Mouse (Mus musculus) midbrain, postnatal 0 days (tissue): ENCODE measurements at regions not wholly inside any gene's neighbourhood (a gene's known extent, or its start where the extent isn't known, plus 50 kb on each side); places are given as distances from the start of the nearest gene placed in this dataset.

ENCODE experiments used
- ATAC-seq: fragments of 200-750 bp; cut with Nextera tagmentation; 2 replicates; pipeline ENCODE4 v1.8.0; 2017; ENCODE audit warnings: moderate number of reproducible peaks, mild to moderate bottlenecking, moderate TSS enrichment, moderate library complexity; ENCODE audit not compliant: low FRiP score
- DNase-seq: peaks from one replicate; pipeline ENCODE4 v3.0.0-alpha.2; 2015; ENCODE audit warnings: low spot score
- H3K27ac ChIP-seq: fragments of 300-500 bp; sonication (generic); 2 replicates; pipeline ENCODE4 v1.5.1; 2014; ENCODE audit warnings: low read depth, mild to moderate bottlenecking, low read length, mixed read lengths
- H3K27me3 ChIP-seq: fragments of 300-500 bp; sonication (generic); 2 replicates; pipeline ENCODE4 v1.6.1; 2014; ENCODE audit warnings: low read length, control low read depth, mixed read lengths; ENCODE audit not compliant: insufficient read depth
- H3K36me3 ChIP-seq: fragments of 300-500 bp; sonication (generic); 2 replicates; pipeline ENCODE4 v1.6.1; 2014; ENCODE audit warnings: low read length, control low read depth, mixed read lengths; ENCODE audit not compliant: insufficient read depth
- H3K4me1 ChIP-seq: fragments of 300-500 bp; sonication (generic); 2 replicates; pipeline ENCODE4 v1.6.1; 2014; ENCODE audit warnings: mild to moderate bottlenecking, control low read depth, antibody characterized with exemption, low read length, mixed read lengths; ENCODE audit not compliant: insufficient read depth
- H3K4me2 ChIP-seq: fragments of 300-500 bp; sonication (generic); 2 replicates; pipeline ENCODE4 v1.6.1; 2014; ENCODE audit warnings: low read depth, mild to moderate bottlenecking, low read length, mixed read lengths; ENCODE audit not compliant: poor library complexity, severe bottlenecking
- H3K4me3 ChIP-seq: fragments of 300-500 bp; sonication (generic); 2 replicates; pipeline ENCODE4 v1.5.1; 2014; ENCODE audit warnings: low read depth, mild to moderate bottlenecking, low read length, moderate library complexity
- H3K9ac ChIP-seq: fragments of 300-500 bp; sonication (generic); replicated peaks from 2 replicates; pipeline ENCODE4 v1.6.1; 2014; ENCODE audit warnings: mild to moderate bottlenecking, low read length, moderate library complexity, mixed read lengths; ENCODE audit not compliant: poor library complexity, severe bottlenecking
- H3K9me3 ChIP-seq: fragments of 300-500 bp; sonication (generic); 2 replicates; pipeline ENCODE4 v1.6.1; 2016; ENCODE audit warnings: low read length, control low read depth
- CTCF ChIP-seq: IDR thresholded peaks from 2 replicates; pipeline ENCODE4 v1.5.1; 2016; ENCODE audit warnings: antibody characterized with exemption, mild to moderate bottlenecking
- WGBS: fragments of 180-500 bp; shearing (Covaris S2); extraction: QIAGEN DNeasy Blood & Tissue Kit; methylation state at CpG from one replicate; pipeline ENCODE4 v1.1.7; 2014; 5-methylcytosine and 5-hydroxymethylcytosine counted together

DNA sequence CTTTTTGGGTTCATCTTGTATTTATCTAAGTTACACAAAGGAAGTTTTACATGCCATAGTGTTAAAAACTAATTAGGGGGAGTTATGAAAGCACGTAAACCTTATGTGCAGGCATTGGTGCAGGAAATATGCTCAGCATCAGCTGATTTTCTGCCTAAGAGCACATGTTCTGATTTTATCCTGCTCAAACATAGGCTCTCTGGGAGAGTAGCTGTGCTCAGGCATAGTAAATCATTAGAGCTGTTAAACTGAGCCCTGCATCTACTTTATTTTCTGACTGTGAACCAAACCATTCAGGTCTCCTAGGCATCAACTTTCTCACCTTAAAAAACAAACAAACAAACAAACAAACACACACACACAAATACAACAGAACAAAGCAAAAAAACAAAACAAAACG is 260.2 kb downstream of the Sim1 start:
- TF ChIP-seq CTCF: no peak
- no peak overlapping the region for H3K4me2 ChIP-seq
- WGBS: 83% methylated on average over 2 of the region's 2 CpGs
- H3K9me3 ChIP-seq: no peaks in the 10 kb centered on the region
- H3K27ac ChIP-seq: no peak overlapping the region
- H3K4me1 ChIP-seq: no peaks in the 10 kb centered on the region; the same call in 1 of the 2 replicates
- no peak overlapping the region for H3K9ac ChIP-seq
- ATAC-seq: no peak
- H3K36me3 ChIP-seq: no peaks in the 10 kb centered on the region
- no peak overlapping the region for H3K4me3 ChIP-seq
- H3K27me3 ChIP-seq: no peaks in the 10 kb centered on the region
- no peak for DNase-seq

- no peak for TF ChIP-seq CTCF
- Histone ChIP-seq H3K9ac (no peak overlapping the region), H3K4me2 (no peak overlapping the region), H3K27ac (no peak overlapping the region), H3K27me3 (no peaks in the 10 kb centered on the region), H3K9me3 (no peaks in the 10 kb centered on the region), H3K36me3 (no peaks in the 10 kb centered on the region), H3K4me3 (no peak overlapping the region), H3K4me1 (no peaks in the 10 kb centered on the region)
- ATAC-seq (no peak), DNase-seq (no peak)
- 86% methylated on average over 3 of the region's 3 CpGs for WGBS
Measured at GRCm38 (mm10) chr10:51173619-51174018, 279.1 kb downstream of the Sim1 start.

- H3K4me2 ChIP-seq: no peak overlapping the region
- H3K36me3 ChIP-seq: no peaks in the 10 kb centered on the region
- ATAC-seq: no peak
- TF ChIP-seq CTCF: no peak
- 90% methylated on average over 3 of the region's 3 CpGs for WGBS
- no peak overlapping the region for H3K9ac ChIP-seq
- H3K27ac ChIP-seq: no peak overlapping the region
- no peaks in the 10 kb centered on the region for H3K27me3 ChIP-seq
- no peak overlapping the region for H3K4me3 ChIP-seq
- no peaks in the 10 kb centered on the region for H3K4me1 ChIP-seq
- H3K9me3 ChIP-seq: no peaks in the 10 kb centered on the region
- DNase-seq: no peak
Measured at GRCm38 (mm10) chr10:51175993-51176577, 281.5 kb downstream of the Sim1 start.

DNA sequence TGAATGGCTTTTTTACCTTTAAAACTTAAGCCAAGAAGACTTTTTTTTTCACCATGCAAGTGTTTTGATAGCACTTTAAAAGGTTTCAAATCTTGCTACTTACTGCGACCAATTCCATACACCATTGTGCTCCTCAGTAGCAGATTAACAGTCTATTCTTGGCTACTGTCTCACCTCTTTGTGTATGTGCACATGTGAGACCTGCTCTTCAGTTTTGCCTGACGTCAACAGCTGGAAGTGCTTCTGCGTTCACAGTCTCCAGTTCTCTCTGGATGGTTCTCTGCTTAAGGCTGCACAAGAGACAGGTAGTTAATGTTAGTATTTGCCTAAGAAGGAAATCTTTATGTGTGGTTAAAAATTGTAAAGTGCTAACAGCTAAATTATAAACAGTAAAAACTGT is 282.1 kb downstream of the Sim1 start:
- no peak for DNase-seq
- Histone ChIP-seq H3K9ac (no peak overlapping the region), H3K27me3 (no peaks in the 10 kb centered on the region), H3K4me3 (no peak overlapping the region), H3K9me3 (no peaks in the 10 kb centered on the region), H3K36me3 (no peaks in the 10 kb centered on the region), H3K27ac (no peak overlapping the region), H3K4me2 (no peak overlapping the region), H3K4me1 (no peaks in the 10 kb centered on the region)
- no peak for TF ChIP-seq CTCF
- 56% methylated on average over 3 of the region's 3 CpGs for WGBS
- no peak for ATAC-seq

GRCm38 (mm10) chr10:51181752-51182151 is 287.2 kb downstream of the Sim1 start:
- WGBS: 82% methylated on average over 2 of the region's 2 CpGs
- Histone ChIP-seq H3K27ac (no peak overlapping the region), H3K9me3 (no peaks in the 10 kb centered on the region), H3K4me3 (no peak overlapping the region), H3K36me3 (no peaks in the 10 kb centered on the region), H3K27me3 (no peaks in the 10 kb centered on the region), H3K4me1 (no peaks in the 10 kb centered on the region), H3K9ac (no peak overlapping the region), H3K4me2 (no peak overlapping the region)
- no peak for TF ChIP-seq CTCF
- DNase-seq (no peak), ATAC-seq (no peak)

GRCm38 (mm10) chr10:51191407-51192059 is 288.9 kb upstream of the Gm49339 start:
- Histone ChIP-seq H3K4me2 (no peak overlapping the region), H3K4me3 (no peak overlapping the region), H3K27me3 (no peaks in the 10 kb centered on the region), H3K9me3 (no peaks in the 10 kb centered on the region), H3K36me3 (no peaks in the 10 kb centered on the region), H3K9ac (no peak overlapping the region), H3K4me1 (no peaks in the 10 kb centered on the region), H3K27ac (no peak overlapping the region)
- TF ChIP-seq CTCF: no peak
- peak; percentile 38; the same call in 1 of the 2 replicates for ATAC-seq
- peak; percentile 27 for DNase-seq
- 34% methylated on average over 5 of the region's 5 CpGs for WGBS
